Mouse (Mus musculus): ENCODE data around the gene Mtrf1l.

Mtrf1l gene

DNA sequence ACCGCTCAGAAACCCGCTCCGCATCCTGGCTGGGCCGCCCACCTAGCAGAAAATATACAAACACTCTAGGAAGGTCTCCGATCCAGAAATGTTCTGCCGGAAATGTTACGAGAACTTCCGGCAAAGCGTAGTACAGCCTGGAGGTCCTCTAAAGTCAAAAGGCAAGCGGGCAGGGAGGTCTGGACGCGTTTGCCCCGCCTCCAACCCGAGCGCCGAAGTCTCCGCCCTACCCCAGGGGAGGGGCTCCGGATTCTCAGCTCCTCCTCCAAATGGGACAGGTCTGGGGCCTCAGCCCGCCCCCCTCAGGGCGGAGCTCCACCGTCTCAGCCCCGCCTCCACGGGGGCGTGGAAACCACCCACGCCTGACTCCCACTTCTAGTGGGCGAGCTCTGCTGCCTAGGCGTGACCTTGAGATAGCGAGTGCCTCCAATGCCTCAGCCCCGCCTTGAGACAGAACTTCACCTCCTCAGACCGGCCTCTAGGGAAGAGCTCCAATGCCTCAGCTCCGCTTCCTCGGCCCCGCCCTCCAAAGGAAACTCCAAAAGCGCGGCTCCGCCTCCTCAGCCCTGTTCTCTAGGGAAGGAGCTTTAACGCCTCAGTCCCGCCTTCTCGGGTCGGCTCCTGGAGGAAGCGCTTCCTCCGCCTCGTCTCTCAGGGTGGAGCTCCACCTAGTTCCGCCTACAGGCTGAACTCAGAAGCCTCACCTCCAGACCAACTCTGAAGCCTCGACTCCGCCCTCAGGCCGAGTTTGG, at the start of gene Mtrf1l:
TSS of gene Mtrf1l (minus strand) at position 171 of the 752 bp plus-strand sequence.
- peak; percentile 98 for DNase-seq (ENCODE audit: low read depth, low spot score)

- DNase-seq (ENCODE audit: low read depth, low spot score): no peak
These were observed 47.4 kb upstream of the Mtrf1l start for GRCm38 (mm10) chr10:5871081-5871480.

DNA sequence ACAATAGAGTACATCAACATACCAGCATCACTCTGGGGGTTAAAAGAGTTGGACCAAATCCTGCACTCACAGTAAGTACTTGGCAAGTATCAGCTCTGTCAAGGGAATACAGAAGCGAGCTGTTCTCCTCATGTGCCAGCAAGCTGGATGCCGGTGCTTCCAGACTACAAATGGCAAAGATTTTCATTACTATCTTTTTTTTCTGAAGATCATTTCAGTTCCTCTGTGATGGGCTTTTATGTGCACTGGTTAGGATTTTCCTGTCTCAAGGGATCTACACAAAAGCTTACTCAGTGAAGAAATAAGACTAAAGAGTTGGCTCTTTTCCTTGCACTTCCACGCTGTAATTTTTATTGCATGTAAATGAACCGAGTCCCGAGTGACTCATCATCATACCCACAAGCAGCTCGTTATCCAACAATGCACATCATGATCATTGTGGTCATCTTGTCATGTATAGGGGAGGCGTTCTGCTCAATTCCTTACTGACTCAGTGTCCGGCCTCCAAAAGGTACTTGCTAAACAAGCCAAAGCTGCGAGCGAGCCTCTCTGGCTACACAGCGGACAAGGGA, 44.4 kb upstream of the Mtrf1l start:
- no peak for DNase-seq (ENCODE audit: low read depth, low spot score)

- DNase-seq (ENCODE audit: low read depth, low spot score): no peak
These were observed 42.3 kb upstream of the Mtrf1l start for GRCm38 (mm10) chr10:5865996-5866395.

DNA sequence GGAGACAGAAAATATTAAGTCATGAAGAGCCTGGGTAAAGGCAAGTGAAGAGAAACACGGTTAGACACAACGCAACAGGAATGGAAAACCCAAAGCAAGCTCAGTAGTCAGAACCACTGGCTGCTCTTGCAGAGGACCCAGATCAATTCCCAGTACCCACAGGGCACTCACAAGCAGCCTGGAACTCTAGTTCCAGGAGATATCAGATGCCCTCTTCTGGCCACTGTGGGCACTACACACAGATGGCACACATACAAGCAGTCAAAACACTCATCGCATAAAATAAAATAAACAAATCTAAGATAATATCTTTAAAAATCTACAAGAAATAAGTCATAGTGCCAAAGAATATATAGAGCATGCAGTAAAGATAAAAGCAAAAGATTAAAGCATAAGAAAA, 39.0 kb upstream of the Mtrf1l start:
- DNase-seq (ENCODE audit: low read depth, low spot score): no peak

- DNase-seq (ENCODE audit: low read depth, low spot score): no peak
These were observed 37.1 kb upstream of the Mtrf1l start for GRCm38 (mm10) chr10:5860849-5861248.

GRCm38 (mm10) chr10:5859729-5860128, 36.0 kb upstream of the Mtrf1l start:
- no peak for DNase-seq (ENCODE audit: low read depth, low spot score)

DNA sequence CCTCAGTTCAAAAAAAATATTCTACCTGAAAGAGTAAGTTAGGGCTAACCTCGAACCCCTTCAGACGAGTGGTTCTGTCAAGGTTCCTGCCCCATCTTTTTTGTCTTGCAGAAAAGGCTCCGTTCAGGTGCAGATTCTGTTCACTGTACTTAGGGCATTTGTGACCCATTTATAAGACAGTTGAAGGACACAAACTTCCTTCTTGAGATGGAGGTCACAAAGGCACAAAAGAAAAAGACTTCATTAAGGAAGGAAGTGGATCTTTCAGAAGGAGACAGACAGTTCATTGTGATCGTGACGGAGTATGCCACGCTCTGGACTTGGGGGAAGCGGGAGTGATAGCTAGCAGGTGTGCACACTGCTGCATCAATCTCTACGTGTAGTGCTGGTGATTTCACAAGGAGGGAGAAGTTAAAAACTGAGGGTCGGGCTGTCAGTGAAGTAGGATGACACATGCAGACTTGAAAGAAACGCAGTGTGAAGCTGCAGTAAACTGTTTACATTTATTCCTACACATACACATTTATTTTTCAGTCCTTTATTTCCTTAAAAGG, 34.4 kb upstream of the Mtrf1l start:
- no peak for DNase-seq (ENCODE audit: low read depth, low spot score)

DNA sequence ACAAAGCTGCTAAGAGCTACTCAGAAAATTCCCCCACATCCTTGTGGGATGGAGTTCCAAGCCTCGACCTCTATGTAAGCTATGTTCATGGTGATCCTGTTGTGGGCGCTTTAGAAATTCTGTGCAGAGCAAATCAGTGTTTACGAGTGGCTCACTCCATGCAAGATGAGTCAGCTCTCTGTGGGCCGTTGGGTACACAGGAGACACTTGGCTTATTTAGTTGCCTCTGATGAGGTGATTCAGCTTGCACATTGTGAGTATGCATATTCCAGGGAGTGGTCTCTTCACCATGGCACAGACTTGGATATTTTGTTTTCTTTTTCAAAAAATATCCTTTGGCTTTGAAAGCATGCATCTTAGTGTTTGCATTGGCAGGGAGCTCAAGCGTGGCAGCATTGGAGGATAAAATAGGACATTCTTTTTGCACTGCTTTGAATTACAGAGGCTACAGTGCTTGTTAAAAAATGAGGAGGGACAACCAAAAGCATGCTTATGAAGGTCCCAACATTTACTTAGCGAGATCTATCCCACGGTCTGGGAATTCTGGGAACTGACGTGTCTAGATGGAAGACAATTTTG, 29.7 kb upstream of the Mtrf1l start:
- no peak for DNase-seq (ENCODE audit: low read depth, low spot score)

DNA sequence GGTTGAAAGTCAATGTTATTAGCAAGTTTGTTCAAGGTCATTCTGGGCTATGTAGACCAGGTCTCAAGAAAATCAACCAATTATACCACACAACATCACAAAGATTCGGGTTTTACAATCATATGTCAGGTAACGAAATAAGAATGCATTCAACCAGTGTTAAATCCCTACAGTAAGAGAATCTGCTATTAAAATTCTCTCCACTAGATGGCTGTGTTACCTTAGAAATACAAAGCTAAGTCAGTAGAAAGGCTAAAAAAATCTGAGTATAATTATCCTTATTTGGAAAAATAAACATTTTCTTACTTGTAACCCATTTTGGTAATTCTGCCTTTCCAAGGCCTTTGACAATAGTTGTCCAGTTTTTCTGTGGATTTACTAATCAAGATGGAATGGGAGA, 23.2 kb upstream of the Mtrf1l start:
- no peak for DNase-seq (ENCODE audit: low read depth, low spot score)

DNA sequence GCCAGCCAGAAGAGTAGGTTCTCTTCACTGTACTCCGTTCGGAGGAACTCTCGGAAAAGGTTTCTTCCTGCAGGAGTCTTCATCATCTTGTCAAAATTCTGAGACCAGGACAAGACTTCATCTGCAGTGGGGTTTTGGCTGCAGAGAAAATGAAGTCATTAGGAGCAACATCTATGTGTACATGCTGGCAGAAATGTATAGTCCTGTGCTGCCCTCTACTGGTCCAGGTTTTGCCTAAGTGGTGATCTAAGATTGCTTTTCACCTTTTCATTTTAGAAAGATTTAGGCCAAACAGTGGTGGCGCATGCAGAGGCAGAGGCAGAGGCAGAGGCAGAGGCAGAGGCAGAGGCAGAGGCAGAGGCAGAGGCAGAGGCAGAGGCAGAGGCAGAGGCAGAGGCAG, 17.7 kb upstream of the Mtrf1l start:
- peak; percentile 69 for DNase-seq (ENCODE audit: low read depth, low spot score)

- DNase-seq (ENCODE audit: low read depth, low spot score): no peak
These were observed 2.8 kb upstream of the Mtrf1l start for GRCm38 (mm10) chr10:5826336-5827025.

GRCm38 (mm10) chr10:5824779-5825178, 1.1 kb upstream of the Mtrf1l start:
- peak; percentile 86 for DNase-seq (ENCODE audit: low read depth, low spot score)

DNA sequence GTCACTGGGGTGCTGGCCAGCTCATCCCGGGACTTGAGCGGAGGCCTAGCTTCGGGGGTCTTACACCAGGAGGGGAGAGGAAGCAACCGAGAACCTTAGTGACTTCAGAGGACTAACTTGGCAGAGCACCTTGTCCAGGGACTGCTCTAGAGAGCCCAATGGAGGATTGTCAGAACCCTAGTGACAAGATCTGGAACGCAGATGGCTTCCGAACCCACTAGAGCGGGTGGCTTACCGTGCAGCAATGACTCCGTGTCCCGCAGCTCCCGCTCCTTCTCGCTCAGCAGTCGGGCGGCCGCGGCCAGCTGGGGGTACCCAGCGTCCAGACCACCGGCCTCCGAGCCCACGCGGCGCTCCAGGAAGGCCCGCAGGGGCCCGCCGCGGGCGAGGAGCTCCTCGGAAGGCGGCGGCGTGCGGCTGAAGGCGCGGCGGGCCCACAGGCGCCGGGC, 395 bp downstream of the Mtrf1l start:
- DNase-seq (ENCODE audit: low read depth, low spot score): no peak

DNA sequence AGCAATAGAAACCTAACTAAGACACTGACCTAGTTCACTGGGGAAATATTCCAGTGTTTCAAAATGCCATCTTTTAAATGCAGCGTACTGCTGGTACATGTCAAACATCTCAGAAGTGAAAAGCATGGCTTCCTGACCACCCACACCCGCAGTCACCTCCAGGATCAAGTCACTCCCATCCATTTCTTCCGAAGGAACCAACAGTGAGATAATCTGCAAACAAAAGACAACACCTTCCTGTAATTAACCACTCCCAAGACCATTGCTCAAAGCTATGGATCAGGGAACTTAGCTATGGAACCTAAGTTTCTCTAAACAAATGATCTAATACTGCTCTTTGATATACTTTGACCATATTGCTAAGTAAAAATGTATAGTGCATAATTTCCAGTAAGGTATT, 4.9 kb downstream of the Mtrf1l start:
- DNase-seq (ENCODE audit: low read depth, low spot score): no peak

GRCm38 (mm10) chr10:5815968-5816367, 7.7 kb downstream of the Mtrf1l start:
- no peak for DNase-seq (ENCODE audit: low read depth, low spot score)

DNA sequence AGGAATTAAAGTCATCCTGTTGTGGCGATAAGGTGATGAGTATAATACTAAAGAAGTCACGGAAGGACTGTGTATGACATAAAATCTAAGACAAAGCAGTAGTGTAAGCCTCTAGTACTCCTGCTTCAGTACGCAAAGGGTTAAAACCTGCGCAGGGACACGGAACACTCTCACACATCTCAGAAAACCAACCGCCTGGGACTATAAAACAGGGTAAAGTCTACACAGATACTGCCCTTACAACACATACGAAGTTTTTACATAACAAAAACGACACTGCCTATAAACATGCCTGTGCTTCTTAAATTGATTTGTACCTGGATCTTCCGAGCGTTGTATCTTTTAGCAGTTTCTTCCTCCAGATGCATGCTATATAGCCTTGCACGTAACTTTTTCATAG, 10.0 kb downstream of the Mtrf1l start:
- DNase-seq (ENCODE audit: low read depth, low spot score): no peak

GRCm38 (mm10) chr10:5807683-5808082, 16.0 kb downstream of the Mtrf1l start:
- no peak for DNase-seq (ENCODE audit: low read depth, low spot score)

DNA sequence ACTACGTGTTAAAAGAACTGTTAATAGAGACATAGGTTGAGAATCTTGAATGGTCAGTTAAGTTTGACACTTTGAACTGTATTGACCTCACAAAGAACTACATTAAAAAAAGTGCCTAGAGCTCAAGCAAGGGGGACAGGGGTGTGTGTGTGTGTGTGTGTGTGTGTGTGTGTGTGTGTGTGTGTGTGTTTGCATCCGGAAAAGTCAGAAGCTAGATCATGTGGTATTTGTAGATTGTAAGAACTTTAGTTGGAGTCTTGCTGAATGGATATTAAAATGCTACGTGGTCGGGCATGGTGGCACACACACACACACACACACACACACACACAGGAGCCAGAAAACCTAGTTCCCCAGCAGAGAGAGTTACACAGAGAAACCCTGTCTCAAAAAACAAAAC, 16.7 kb downstream of the Mtrf1l start:
- peak; percentile 10 for DNase-seq (ENCODE audit: low read depth, low spot score)

- DNase-seq (ENCODE audit: low read depth, low spot score): no peak
These were observed 17.3 kb downstream of the Mtrf1l start for GRCm38 (mm10) chr10:5806416-5806815.

- DNase-seq (ENCODE audit: low read depth, low spot score): peak; percentile 99
These were observed 17.9 kb downstream of the Mtrf1l start for GRCm38 (mm10) chr10:5805731-5806307.

DNA sequence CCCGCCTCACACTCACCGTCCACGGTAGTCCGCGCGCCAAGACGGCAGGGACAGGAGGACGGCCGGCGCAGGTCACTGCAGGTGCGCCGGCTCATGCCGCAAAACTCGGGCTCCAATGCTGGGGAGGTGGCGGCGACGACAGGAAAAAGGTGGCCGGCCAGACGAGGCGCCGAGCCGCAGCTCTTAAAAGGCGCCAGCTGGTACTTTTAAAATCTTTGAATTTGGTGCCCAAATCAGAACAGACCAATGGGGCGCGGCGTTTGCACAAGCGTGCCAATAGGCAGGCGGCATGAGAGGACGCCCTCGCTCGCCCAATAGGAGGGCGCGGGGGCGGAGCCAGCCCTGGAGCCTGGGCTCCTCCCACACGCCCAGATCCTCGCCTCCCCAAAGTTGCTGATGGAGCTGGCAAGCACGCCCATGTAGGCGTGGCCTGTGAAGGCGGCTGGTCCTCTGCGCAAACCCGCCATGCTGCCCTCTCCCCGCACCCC, 18.4 kb downstream of the Mtrf1l start, which contains the start of gene Fbxo5:
TSS of gene Fbxo5 (minus strand) at position 358 of the 488 bp plus-strand sequence.
- DNase-seq (ENCODE audit: low read depth, low spot score): peak; percentile 100
